Mouse (Mus musculus) adrenal gland, postnatal 25 days (tissue): ENCODE measurements around the gene Lrrn4cl. TPM values are rescaled to one million over a fixed set of nuclear protein-coding genes. Genes with fewer than 3 reads are reported as not detected.
"Not testable (repeated sequence)": the region's sequence is repeated elsewhere in the genome, so short reads cannot be mapped to it uniquely, and the experiment has no call there.

Source experiments
- DNase-seq: peaks from one replicate; pipeline ENCODE4 v3.0.0; 2021; ENCODE audit warnings: mixed read lengths
- microRNA-seq, 2 experiments: library from miRNA; unstranded; fragments of <30 nt; microRNA quantifications; one replicate each; pipeline ENCODE4 v1.2.0; 2021
- total RNA-seq: library from RNA; stranded (reverse); gene quantifications from 2 replicates; pipeline ENCODE4 v1.2.3, GENCODE M21; 2021

Gene Lrrn4cl
- total RNA-seq, 1 experiment from 2014 or later = 1.8 TPM

GRCm38 (mm10) chr19:8881034-8881392 is 30.4 kb downstream of the Lrrn4cl start:
- DNase-seq = no peak

GRCm38 (mm10) chr19:8883616-8884015 is 33.0 kb downstream of the Lrrn4cl start, which contains the start of the genes Lbhd1 and Gm49403:
Gene Lbhd1 (plus strand): TSS chr19:8883732.
Gene Gm49403 (plus strand): TSS chr19:8883930.
- DNase-seq = no peak

- no peak for DNase-seq
Observed at GRCm38 (mm10) chr19:8886916-8887584, 36.5 kb downstream of the Lrrn4cl start.

DNA sequence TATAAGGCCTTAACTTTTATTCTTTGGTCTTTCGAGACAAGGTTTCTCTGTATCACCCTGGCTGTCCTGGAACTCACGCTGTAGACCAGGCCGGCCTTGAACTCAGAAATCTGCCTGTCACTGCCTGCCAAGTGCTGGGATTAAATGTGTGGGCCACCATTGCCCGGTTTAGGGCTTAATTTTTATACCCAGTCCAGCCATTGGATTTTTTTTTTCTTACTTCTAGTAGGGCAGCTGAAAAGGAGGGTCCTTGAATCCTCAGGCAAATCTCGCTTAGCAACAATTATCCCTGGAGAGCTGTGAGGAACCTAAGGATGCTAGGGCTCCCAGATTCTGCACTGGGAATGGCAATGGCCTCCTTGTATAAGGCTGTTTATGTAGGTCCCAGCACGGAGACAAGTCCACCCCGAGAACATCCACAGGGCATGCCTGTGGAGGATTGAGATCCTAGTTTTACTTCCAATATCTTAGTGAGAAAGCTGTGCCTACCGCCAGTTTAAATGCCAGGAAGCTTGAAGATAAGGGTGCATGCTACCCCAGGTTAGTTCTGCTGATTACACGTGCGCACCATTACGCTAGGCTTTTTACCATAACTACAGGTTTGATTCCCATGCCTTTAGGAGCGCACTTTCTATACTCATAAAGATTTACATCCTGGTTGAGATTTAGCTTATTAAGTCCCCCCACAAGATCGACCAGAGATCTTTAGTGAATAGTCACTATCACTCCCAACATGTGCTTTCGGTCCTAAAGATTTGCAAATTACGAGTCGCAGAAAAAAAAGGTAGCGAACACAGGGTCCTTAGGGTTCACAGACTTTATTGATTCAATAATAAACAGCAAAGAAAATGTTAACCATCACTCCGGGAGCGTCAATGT is 37.3 kb downstream of the Lrrn4cl start:
- no peak for DNase-seq

GRCm38 (mm10) chr19:8888511-8889385 is 38.2 kb downstream of the Lrrn4cl start, which contains the start of the genes 1810009A15Rik and Gm49416:
Gene 1810009A15Rik (plus strand): TSS chr19:8888853.
Gene Gm49416 (plus strand): TSS chr19:8888926.
- DNase-seq = peak; percentile 93

GRCm38 (mm10) chr19:8892829-8893766 is 42.5 kb downstream of the Lrrn4cl start, which contains the start of gene Ints5:
Gene Ints5 (plus strand): TSS chr19:8893005.
- DNase-seq = peak; percentile 85

DNA sequence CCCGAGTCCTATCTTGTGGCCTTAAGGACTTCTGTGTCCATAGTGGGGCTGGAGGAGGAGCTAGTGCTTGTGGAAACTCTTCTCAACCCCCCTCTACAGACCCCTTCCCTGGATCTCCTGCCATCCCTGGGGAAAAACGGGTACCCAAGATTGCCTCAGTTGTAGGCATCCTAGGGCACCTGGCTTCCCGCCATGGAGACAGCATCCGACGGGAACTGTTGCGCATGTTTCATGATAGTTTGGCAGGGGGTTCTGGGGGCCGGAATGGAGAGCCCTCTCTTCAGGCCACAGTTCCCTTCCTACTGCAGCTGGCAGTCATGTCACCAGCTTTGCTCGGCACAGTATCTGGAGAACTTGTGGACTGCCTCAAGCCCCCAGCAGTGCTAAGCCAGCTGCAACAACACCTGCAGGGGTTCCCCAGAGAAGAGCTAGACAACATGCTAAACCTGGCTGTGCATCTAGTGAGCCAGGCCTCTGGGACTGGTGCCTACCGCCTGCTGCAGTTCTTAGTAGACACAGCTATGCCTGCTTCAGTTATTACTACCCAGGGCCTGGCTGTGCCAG is 44.9 kb downstream of the Lrrn4cl start:
- no peak for DNase-seq

DNA sequence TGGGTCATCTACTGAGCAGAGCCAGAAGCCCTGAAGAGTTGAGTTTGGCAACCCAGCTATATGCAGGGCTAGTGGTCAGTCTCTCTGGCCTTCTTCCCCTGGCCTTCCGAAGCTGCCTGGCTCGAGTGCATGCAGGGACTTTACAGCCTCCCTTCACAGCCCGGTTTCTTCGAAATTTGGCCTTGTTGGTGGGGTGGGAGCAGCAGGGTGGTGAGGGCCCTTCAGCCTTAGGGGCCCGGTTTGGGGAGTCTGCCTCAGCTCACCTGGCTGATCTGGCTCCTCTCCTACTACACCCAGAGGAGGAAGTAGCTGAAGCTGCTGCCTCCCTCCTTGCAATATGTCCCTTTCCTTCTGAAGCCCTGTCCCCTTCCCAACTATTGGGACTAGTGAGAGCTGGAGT is 45.7 kb downstream of the Lrrn4cl start:
- DNase-seq = not testable (repeated sequence)

- DNase-seq = peak; percentile 60
Observed at GRCm38 (mm10) chr19:8897211-8897864, 46.8 kb downstream of the Lrrn4cl start.

GRCm38 (mm10) chr19:8897865-8898495 is 47.4 kb downstream of the Lrrn4cl start, which contains the start of gene Ganab:
Gene Ganab (plus strand): TSS chr19:8898071.
- peak; percentile 94 for DNase-seq

DNA sequence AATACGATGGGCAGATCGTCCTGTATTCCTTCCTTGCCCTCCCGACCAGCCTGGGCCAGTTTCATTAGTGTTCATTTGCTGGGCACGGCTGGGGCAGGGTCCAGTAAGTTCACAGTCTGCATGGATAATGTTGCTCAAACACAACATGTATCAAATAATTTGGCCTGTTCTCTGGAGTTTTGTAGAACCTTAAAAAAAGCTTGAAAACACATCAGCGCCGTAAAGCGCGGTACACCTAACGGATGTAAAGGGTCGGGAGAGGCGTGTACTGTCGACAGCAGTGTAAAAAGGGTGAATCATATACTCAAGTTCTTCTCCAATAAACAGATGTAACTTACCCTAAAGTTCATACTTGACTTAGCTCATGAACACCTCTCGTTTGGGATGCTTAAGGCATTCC is 48.0 kb downstream of the Lrrn4cl start:
- DNase-seq = no peak

DNA sequence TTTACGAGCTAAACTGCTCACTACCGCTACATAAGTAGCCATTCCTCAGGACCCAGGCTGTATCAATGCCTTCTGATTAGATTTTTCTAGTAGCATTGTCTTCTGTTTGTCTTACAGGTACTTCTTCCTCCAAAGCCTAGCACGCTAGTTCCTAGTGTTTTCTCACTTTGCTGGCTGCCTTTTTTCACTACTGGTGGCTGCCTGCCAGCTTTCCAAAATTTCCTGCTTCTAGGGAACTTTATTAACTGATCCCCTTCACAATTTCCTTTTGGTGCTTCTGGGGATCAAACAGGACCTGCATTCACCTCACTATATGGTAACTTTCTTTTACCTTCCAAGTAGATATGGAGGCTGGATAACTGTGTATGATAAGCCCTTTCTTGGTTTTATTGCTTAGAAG is 48.5 kb downstream of the Lrrn4cl start:
- no peak for DNase-seq

DNA sequence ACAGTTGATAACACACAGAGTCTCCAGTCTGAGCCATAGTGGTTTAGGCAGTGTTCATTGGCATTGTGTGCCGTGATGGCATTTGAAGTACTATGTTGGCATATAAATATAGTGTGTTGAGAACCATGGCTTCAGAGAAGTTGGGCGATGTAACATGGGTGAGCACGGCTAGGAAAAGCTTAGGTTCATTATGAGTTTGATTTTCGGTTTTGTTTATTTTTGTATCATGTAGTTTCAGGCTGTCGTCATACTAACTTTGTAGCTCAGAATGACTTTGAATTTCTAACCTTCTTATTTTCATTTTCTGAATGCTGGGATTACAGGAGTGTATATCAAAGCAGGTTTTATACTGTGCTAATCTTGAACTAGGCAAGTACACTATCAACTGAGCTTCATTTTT is 52.8 kb downstream of the Lrrn4cl start:
- DNase-seq = no peak

Small RNAs within 50 kb of the gene (microRNA-seq; reads per million reads assigned to microRNA genes)
- 0 to 0.71 reads per million in 2 experiments for gene Mir5136

Other genes starting within 250 kb of the Lrrn4cl start
- gene Slc22a6, start 232.7 kb upstream of the Lrrn4cl start, total RNA-seq = not detected in 2 replicates
- gene Chrm1, start 187.0 kb upstream of the Lrrn4cl start, total RNA-seq = 1.6 and 2.4 TPM in 2 replicates
- 269 and 403 TPM in 2 replicates for gene Slc3a2, start 127.4 kb upstream of the Lrrn4cl start, total RNA-seq
- 52.0 and 57.7 TPM in 2 replicates for gene Wdr74, start 114.9 kb upstream of the Lrrn4cl start, total RNA-seq
- 2.6 and 2.8 TPM in 2 replicates for gene 1700092M07Rik, start 110.0 kb upstream of the Lrrn4cl start, total RNA-seq
- 92.3 and 106 TPM in 2 replicates for gene Stx5a, start 109.4 kb upstream of the Lrrn4cl start, total RNA-seq
- 128 and 179 TPM in 2 replicates for gene Nxf1, start 93.7 kb upstream of the Lrrn4cl start, total RNA-seq
- gene Tmem223, start 79.8 kb upstream of the Lrrn4cl start, total RNA-seq = 122 and 123 TPM in 2 replicates
- gene Tmem179b, start 76.3 kb upstream of the Lrrn4cl start, total RNA-seq = 56.4 and 75.9 TPM in 2 replicates
- 15.1 and 23.1 TPM in 2 replicates for gene Taf6l, start 64.4 kb upstream of the Lrrn4cl start, total RNA-seq
- gene Polr2g, start 52.2 kb upstream of the Lrrn4cl start, total RNA-seq = 96.3 and 103 TPM in 2 replicates
- gene Zbtb3, start 48.2 kb upstream of the Lrrn4cl start, total RNA-seq = 2.4 and 3.9 TPM in 2 replicates
- 32.7 and 41.1 TPM in 2 replicates for gene Ttc9c, start 31.4 kb upstream of the Lrrn4cl start, total RNA-seq
- gene Hnrnpul2, start 30.8 kb upstream of the Lrrn4cl start, total RNA-seq = 72.0 and 83.0 TPM in 2 replicates
- gene AC129217.1, start 21.0 kb upstream of the Lrrn4cl start, total RNA-seq = 23.5 TPM in 1 of 2 replicates, not detected in the other
- gene Bscl2, start 13.3 kb upstream of the Lrrn4cl start, total RNA-seq = 139 and 169 TPM in 2 replicates
- 5.3 and 6.1 TPM in 2 replicates for gene Gng3, start 11.6 kb upstream of the Lrrn4cl start, total RNA-seq
- 206 and 217 TPM in 2 replicates for gene Ubxn1, start 20.7 kb downstream of the Lrrn4cl start, total RNA-seq
- gene Uqcc3, start 30.2 kb downstream of the Lrrn4cl start, total RNA-seq = 70.0 and 72.2 TPM in 2 replicates
- 5.9 and 23.7 TPM in 2 replicates for gene Lbhd1, start 33.0 kb downstream of the Lrrn4cl start, total RNA-seq
- gene Gm49403, start 33.2 kb downstream of the Lrrn4cl start, total RNA-seq = not detected in 2 replicates
- gene 1810009A15Rik, start 38.1 kb downstream of the Lrrn4cl start, total RNA-seq = 48.8 and 57.4 TPM in 2 replicates
- not detected in 2 replicates for gene Gm49416, start 38.2 kb downstream of the Lrrn4cl start, total RNA-seq
- gene Ints5, start 42.2 kb downstream of the Lrrn4cl start, total RNA-seq = 23.5 and 26.7 TPM in 2 replicates
- 196 and 200 TPM in 2 replicates for gene Ganab, start 47.3 kb downstream of the Lrrn4cl start, total RNA-seq
- gene B3gat3, start 69.6 kb downstream of the Lrrn4cl start, total RNA-seq = 58.5 and 60.9 TPM in 2 replicates
- gene Rom1, start 78.6 kb downstream of the Lrrn4cl start, total RNA-seq = 33.4 and 33.8 TPM in 2 replicates
- gene Eml3, start 78.8 kb downstream of the Lrrn4cl start, total RNA-seq = 57.2 and 67.5 TPM in 2 replicates
- gene Mta2, start 91.1 kb downstream of the Lrrn4cl start, total RNA-seq = 98.6 and 104 TPM in 2 replicates
- gene Tut1, start 103.1 kb downstream of the Lrrn4cl start, total RNA-seq = 23.1 and 23.6 TPM in 2 replicates
- gene Eef1g, start 116.3 kb downstream of the Lrrn4cl start, total RNA-seq = 327 and 416 TPM in 2 replicates
- 93.0 and 106 TPM in 2 replicates for gene Ahnak, start 138.5 kb downstream of the Lrrn4cl start, total RNA-seq
- not detected in 2 replicates for gene Scgb1a1, start 237.2 kb downstream of the Lrrn4cl start, total RNA-seq